Mouse (Mus musculus) kidney, embryonic 14.5 days (tissue): ENCODE measurements around the gene Rad51b. TPM values are rescaled to one million over a fixed set of nuclear protein-coding genes. Genes with fewer than 3 reads are reported as not detected.

Experiments used
- ATAC-seq: fragments of 200-750 bp; cut with Nextera tagmentation; 2 replicates; pipeline ENCODE4 v1.8.0; 2017; ENCODE audit warnings: moderate number of reproducible peaks, mild to moderate bottlenecking, moderate TSS enrichment, moderate library complexity; ENCODE audit not compliant: low FRiP score, low TSS enrichment
- H3K27ac ChIP-seq: fragments of 300-500 bp; sonication (generic); 2 replicates; pipeline ENCODE4 v1.5.1; 2014; ENCODE audit warnings: low read depth, mild to moderate bottlenecking, low read length, moderate library complexity, mixed read lengths
- H3K27me3 ChIP-seq: fragments of 300-500 bp; sonication (generic); 2 replicates; pipeline ENCODE4 v1.6.1; 2014; ENCODE audit warnings: mild to moderate bottlenecking, low read length; ENCODE audit not compliant: control insufficient read depth, insufficient read depth
- H3K36me3 ChIP-seq: fragments of 300-500 bp; sonication (generic); 2 replicates; pipeline ENCODE4 v1.6.1; 2014; ENCODE audit warnings: low read length, mixed read lengths; ENCODE audit not compliant: control insufficient read depth, insufficient read depth
- H3K4me1 ChIP-seq: fragments of 300-500 bp; sonication (generic); 2 replicates; pipeline ENCODE4 v1.6.1; 2014; ENCODE audit warnings: low read length, mixed read lengths; ENCODE audit not compliant: control insufficient read depth, insufficient read depth
- H3K4me2 ChIP-seq: fragments of 300-500 bp; sonication (generic); replicated peaks from 2 replicates; pipeline ENCODE4 v1.6.1; 2014; ENCODE audit warnings: low read depth, mild to moderate bottlenecking, low read length
- H3K4me3 ChIP-seq: fragments of 300-500 bp; sonication (generic); 2 replicates; pipeline ENCODE4 v1.5.1; 2014; ENCODE audit warnings: mild to moderate bottlenecking, low read length
- H3K9ac ChIP-seq: fragments of 300-500 bp; sonication (generic); 2 replicates; pipeline ENCODE4 v1.6.1; 2014; ENCODE audit warnings: low read depth, mild to moderate bottlenecking, low read length, moderate library complexity
- H3K9me3 ChIP-seq: fragments of 300-500 bp; sonication (generic); 2 replicates; pipeline ENCODE4 v1.6.1; 2016; ENCODE audit warnings: low read length; ENCODE audit not compliant: control insufficient read depth
- WGBS: fragments of 180-500 bp; shearing (Covaris S2); extraction: QIAGEN DNeasy Blood & Tissue Kit; methylation state at CpG from one replicate; pipeline ENCODE4 v1.1.7; 2014; 5-methylcytosine and 5-hydroxymethylcytosine counted together
- polyA plus RNA-seq: library from polyadenylated mRNA; unstranded; fragments of >200 nt; fragmentation: Nextera tagmentation; extraction: Ambion mirVana; gene quantifications from 2 replicates; pipeline ENCODE4 v1.2.1, GENCODE M21; 2014

The Rad51b gene
- polyA plus RNA-seq, 1 experiment from 2014 or later: 7.2 TPM

GRCm38 (mm10) chr12:79358613-79359218 lies 61.6 kb downstream of the Rad51b start:
- 26% methylated on average over 10 of the region's 10 CpGs for WGBS
- peaks cover 12% of the 10 kb centered on the region for H3K4me1 ChIP-seq

DNA sequence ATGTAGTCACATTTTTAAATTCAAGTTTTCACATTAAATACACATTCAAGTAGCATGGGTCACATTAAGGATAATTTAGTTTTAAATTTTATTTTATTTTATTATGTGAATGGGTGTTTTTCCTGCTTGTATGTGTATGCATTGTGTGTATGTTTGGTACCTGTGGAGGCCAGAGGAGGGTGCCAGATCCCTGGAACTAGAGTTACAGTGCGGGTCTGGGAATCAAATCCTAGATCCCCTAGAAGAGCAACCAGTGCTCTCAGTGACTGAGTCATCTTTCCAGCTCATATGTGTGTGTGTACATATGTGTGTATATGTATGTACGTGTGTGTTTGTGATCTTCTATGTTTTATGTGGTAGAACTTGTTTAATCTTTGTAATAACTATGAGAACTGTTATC lies 62.3 kb downstream of the Rad51b start:
- Histone ChIP-seq H3K4me1 (peaks cover 7% of the 10 kb centered on the region), H3K9me3 (no peaks in the 10 kb centered on the region), H3K27me3 (no peaks in the 10 kb centered on the region), H3K4me3 (no peak overlapping the region), H3K36me3 (no peaks in the 10 kb centered on the region), H3K9ac (no peak overlapping the region), H3K4me2 (no peak overlapping the region), H3K27ac (no peak overlapping the region)
- ATAC-seq: no peak
- WGBS: 91% methylated on average over 2 of the region's 2 CpGs

More at GRCm38 (mm10) chr12:79358613-79359218, 61.6 kb downstream of the Rad51b start:
- no peak overlapping the region for H3K9ac ChIP-seq
- H3K27ac ChIP-seq: no peak overlapping the region
- no peaks in the 10 kb centered on the region for H3K36me3 ChIP-seq
- no peak overlapping the region for H3K4me2 ChIP-seq
- no peaks in the 10 kb centered on the region for H3K27me3 ChIP-seq
- peak; percentile 80 for ATAC-seq
- no peaks in the 10 kb centered on the region for H3K9me3 ChIP-seq
- no peak overlapping the region for H3K4me3 ChIP-seq

DNA sequence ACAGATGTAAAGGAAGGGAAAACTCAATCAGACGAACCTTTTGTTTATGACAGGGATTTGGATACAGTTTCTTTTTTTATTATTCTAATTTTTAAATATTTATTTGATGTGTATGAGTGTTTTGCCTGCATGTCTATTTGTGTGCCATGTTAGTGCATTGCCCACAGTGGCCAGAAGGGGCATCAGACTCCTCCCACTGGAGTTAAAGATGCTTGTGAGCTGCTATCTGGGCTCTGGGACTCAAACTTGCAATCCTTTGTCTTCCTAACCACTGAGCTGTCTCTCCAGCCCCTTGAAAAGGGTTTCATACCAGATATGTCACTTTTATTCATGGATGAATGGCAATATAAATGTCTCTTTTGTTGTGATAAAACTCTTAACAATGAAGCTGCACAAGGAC lies 65.1 kb downstream of the Rad51b start:
- Histone ChIP-seq H3K9ac (no peak overlapping the region), H3K36me3 (no peaks in the 10 kb centered on the region), H3K9me3 (0 out of 2 replicates have a peak, but pooled peaks cover 2% of the 10 kb centered on the region), H3K4me2 (no peak overlapping the region), H3K4me3 (no peak overlapping the region), H3K27ac (no peak overlapping the region), H3K27me3 (no peaks in the 10 kb centered on the region), H3K4me1 (no peaks in the 10 kb centered on the region)
- 73% methylated on average over 1 of the region's 1 CpGs for WGBS
- no peak for ATAC-seq

GRCm38 (mm10) chr12:79364284-79364683 lies 67.2 kb downstream of the Rad51b start:
- no peak overlapping the region for H3K27ac ChIP-seq
- H3K36me3 ChIP-seq: no peaks in the 10 kb centered on the region
- H3K9ac ChIP-seq: no peak overlapping the region
- H3K9me3 ChIP-seq: 0 out of 2 replicates have a peak, but pooled peaks cover 3% of the 10 kb centered on the region
- no peak overlapping the region for H3K4me2 ChIP-seq
- no peaks in the 10 kb centered on the region for H3K4me1 ChIP-seq
- ATAC-seq: no peak
- no peak overlapping the region for H3K4me3 ChIP-seq
- H3K27me3 ChIP-seq: no peaks in the 10 kb centered on the region
- 84% methylated on average over 2 of the region's 2 CpGs for WGBS

DNA sequence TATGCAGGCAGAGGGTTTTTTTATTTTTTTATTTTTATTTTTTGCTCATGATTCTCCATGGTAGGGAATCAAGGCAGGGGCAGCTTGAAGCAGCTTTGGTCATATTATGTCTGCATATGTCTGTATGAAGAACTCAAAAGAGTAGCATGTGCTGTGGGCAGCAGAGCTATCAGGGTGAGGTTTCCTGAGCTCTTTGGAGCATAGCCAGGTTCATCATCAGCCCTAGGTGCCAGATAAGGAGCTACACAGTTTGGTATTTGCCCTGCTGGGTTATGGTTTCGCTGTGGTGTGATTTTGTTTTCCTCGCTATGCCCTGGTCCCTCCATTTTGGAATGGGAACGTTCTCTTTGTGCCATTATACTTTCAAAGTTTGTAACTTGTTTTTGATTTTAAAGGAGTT lies 71.7 kb downstream of the Rad51b start:
- 97% methylated on average over 3 of the region's 3 CpGs for WGBS
- H3K27ac ChIP-seq: no peak overlapping the region
- H3K4me3 ChIP-seq: no peak overlapping the region
- no peaks in the 10 kb centered on the region for H3K36me3 ChIP-seq
- no peaks in the 10 kb centered on the region for H3K4me1 ChIP-seq
- H3K4me2 ChIP-seq: no peak overlapping the region
- 0 out of 2 replicates have a peak, but pooled peaks cover 3% of the 10 kb centered on the region for H3K9me3 ChIP-seq
- H3K9ac ChIP-seq: no peak overlapping the region
- H3K27me3 ChIP-seq: no peaks in the 10 kb centered on the region
- ATAC-seq: no peak

- Histone ChIP-seq H3K9ac (no peak overlapping the region), H3K4me3 (no peak overlapping the region), H3K9me3 (0 out of 2 replicates have a peak, but pooled peaks cover 3% of the 10 kb centered on the region), H3K27ac (no peak overlapping the region), H3K36me3 (no peaks in the 10 kb centered on the region), H3K4me2 (no peak overlapping the region), H3K4me1 (no peaks in the 10 kb centered on the region), H3K27me3 (no peaks in the 10 kb centered on the region)
- no peak for ATAC-seq
- 77% methylated on average over 7 of the region's 7 CpGs for WGBS
Measured at GRCm38 (mm10) chr12:79369512-79370165, 72.6 kb downstream of the Rad51b start.

- Histone ChIP-seq H3K9me3 (no peaks in the 10 kb centered on the region), H3K4me2 (no peak overlapping the region), H3K4me1 (no peaks in the 10 kb centered on the region), H3K27ac (no peak overlapping the region), H3K27me3 (no peaks in the 10 kb centered on the region), H3K4me3 (no peak overlapping the region), H3K36me3 (no peaks in the 10 kb centered on the region), H3K9ac (no peak overlapping the region)
- ATAC-seq: no peak
- 67% methylated on average over 5 of the region's 5 CpGs for WGBS
Measured at GRCm38 (mm10) chr12:79372697-79373096, 75.6 kb downstream of the Rad51b start.

DNA sequence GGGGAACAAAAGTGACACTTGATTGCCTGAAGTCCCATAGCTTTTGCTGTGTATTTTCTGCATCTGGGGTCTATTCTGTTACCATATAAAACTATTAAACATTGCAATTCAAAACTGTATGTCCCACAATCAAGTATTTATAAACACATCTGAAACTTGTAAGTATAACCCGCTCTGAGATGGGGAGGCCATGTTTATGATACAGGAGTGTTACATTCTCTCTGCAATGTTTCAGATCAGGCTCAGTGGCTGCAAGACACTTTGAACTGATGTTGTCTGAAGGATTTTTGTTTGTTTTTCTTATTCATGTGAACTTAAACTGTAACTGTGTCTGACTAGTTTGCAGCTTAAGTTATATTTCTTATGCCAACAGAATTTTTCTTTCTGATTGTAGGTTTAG lies 80.3 kb downstream of the Rad51b start:
- 69% methylated on average over 1 of the region's 1 CpGs for WGBS

GRCm38 (mm10) chr12:79377861-79378260 lies 80.8 kb downstream of the Rad51b start:
- no peak overlapping the region for H3K4me2 ChIP-seq
- H3K27me3 ChIP-seq: no peaks in the 10 kb centered on the region
- no peak overlapping the region for H3K4me3 ChIP-seq
- no peaks in the 10 kb centered on the region for H3K9me3 ChIP-seq
- no peak for ATAC-seq
- H3K36me3 ChIP-seq: no peaks in the 10 kb centered on the region
- 48% methylated on average over 4 of the region's 4 CpGs for WGBS
- no peak overlapping the region for H3K27ac ChIP-seq
- no peaks in the 10 kb centered on the region for H3K4me1 ChIP-seq
- no peak overlapping the region for H3K9ac ChIP-seq

More for the DNA sequence above, 80.3 kb downstream of the Rad51b start:
- H3K27ac ChIP-seq: no peak overlapping the region
- no peaks in the 10 kb centered on the region for H3K36me3 ChIP-seq
- no peak overlapping the region for H3K4me2 ChIP-seq
- no peaks in the 10 kb centered on the region for H3K27me3 ChIP-seq
- no peaks in the 10 kb centered on the region for H3K9me3 ChIP-seq
- ATAC-seq: no peak
- H3K4me1 ChIP-seq: no peaks in the 10 kb centered on the region
- H3K9ac ChIP-seq: no peak overlapping the region
- H3K4me3 ChIP-seq: no peak overlapping the region
